Mouse (Mus musculus): ENCODE measurements around the gene Wdr83.

Gene Wdr83

DNA sequence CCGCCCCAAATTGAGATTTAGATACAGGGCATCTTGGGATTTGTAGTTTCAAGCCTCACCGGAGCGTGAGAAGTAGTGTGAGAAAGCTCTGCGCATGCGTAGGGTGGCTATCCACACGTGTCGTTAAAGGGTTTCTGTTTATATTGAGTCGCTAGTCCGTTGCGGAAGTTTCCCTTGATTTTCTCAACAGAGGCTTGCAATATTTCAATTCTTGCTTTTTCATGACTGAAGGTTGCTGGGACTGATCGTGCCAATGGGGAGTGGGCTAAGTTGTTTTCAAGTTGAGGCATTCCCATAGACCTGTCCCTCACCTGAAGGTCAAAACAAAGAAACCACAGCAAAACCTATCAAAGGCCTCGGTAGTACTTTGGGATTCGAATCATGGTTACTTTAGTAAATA lies 46.3 kb downstream of the Wdr83 start:
- DNase-seq (ENCODE audit: low spot score), result peak; percentile 80

DNA sequence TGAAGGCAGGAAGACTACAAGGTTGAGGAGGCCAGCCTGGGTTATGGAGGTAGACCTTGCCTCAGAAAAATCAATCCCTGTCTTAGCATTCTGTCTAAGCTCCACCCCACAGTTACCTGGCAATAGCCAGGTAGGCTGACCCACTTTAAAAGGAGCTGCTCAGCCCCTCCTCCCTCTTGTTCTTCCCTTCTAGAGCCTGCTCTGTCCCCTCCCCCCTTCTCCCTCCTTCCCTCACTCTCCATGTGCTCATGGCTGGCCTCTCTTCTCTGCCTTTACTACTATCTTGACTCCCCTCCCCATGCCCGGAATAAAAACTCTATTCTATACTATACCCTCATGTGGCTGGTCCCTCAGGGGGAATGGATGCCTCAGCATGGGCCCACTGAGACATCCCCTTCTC lies 47.2 kb downstream of the Wdr83 start:
- DNase-seq (ENCODE audit: low spot score), result peak; percentile 35

GRCm38 (mm10) chr8:85032622-85033311 lies 48.3 kb downstream of the Wdr83 start:
- no peak for DNase-seq (ENCODE audit: low spot score)

GRCm38 (mm10) chr8:85029271-85029670 lies 51.8 kb downstream of the Wdr83 start:
- no peak for DNase-seq (ENCODE audit: low spot score)

DNA sequence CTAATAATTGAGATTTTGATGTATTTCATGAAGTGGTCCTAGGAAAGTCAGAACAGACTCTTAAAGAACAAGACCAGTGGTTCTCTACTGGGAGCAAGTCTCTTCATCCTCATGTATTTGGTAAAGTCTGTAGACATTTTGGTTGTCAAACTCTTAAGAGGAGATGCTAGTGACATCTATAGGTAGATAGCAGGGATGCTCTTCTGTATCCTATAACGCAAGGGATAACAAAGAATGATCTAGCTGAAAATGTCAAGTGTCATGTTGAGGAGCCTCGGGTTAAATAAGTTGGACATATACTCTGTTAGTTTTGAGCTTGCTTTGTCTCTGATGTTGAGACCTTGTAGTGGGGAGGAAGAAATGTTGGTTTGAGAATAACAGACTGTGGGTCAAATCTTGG lies 53.2 kb downstream of the Wdr83 start:
- no peak for DNase-seq (ENCODE audit: low spot score)

GRCm38 (mm10) chr8:85027516-85027855 lies 53.6 kb downstream of the Wdr83 start:
- DNase-seq (ENCODE audit: low spot score), result no peak

DNA sequence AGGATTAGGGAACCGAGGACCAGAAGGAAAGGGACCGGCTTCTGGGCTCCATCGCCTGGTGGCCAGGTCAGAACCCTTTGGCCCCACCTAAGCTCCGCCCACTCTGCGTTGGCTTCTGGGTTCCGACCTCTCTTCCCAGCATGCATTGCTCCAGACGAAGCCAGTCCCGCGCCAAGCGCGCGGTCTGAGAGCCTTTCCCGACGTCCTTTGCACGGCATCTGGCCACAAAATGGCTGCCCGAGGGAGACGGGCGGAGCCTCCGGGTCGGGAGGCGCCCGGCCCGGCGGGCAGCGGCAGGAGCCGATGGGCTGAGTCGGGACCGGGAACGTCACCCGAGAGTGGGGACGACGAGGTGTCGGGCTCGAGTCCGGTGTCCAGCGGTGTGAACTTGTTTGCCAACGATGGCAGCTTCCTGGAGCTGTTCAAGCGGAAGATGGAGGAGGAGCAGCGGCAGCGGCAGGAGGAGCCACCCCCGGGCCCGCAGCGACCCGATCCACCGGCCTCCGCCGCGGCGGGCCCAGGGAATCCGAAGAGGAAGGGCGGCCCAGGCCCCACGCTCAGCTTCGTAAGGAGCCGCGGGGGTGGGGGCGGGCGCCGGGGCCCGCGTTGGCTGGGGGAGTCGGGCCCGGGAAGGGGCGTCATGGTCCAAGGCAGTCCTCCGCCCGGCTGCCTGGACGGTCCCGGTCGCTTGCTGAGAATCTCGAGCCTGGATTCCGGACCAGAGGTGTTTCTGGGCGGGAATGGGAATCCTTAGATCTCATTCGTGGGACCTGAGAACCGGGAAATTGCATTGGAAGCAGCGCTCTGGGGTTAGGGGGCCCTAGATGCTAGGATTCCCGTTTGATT lies 54.2 kb downstream of the Wdr83 start, which contains the start of gene Trir:
Gene Trir, plus strand, starts transcription at position 154 of the 846 bp plus-strand sequence.
- DNase-seq (ENCODE audit: low spot score), result peak; percentile 99

GRCm38 (mm10) chr8:85025098-85025932 lies 55.8 kb downstream of the Wdr83 start, which contains the start of gene Asna1:
Gene Asna1 (minus strand): TSS chr8:85025281.
- DNase-seq (ENCODE audit: low spot score), result peak; percentile 94

All from lung, postnatal 25 days (tissue).